Mouse (Mus musculus) adrenal gland, postnatal 10 days (tissue): ENCODE results near the gene Insl3. TPM values are rescaled to one million over a fixed set of nuclear protein-coding genes. Genes with fewer than 3 reads are reported as not detected.
"Not testable (repeated sequence)": the region's sequence is repeated elsewhere in the genome, so short reads cannot be mapped to it uniquely, and the experiment has no call there.

Experiments
- DNase-seq: peaks from one replicate; pipeline ENCODE4 v3.0.0; 2021; ENCODE audit warnings: mixed read lengths
- total RNA-seq, 2 experiments: library from RNA; stranded (reverse); gene quantifications; 2 replicates each; pipeline ENCODE4 v1.2.3; 2021

Insl3 gene
- total RNA-seq, 2 experiments from 2014 or later, result 7.3 to 10.8 TPM

DNA sequence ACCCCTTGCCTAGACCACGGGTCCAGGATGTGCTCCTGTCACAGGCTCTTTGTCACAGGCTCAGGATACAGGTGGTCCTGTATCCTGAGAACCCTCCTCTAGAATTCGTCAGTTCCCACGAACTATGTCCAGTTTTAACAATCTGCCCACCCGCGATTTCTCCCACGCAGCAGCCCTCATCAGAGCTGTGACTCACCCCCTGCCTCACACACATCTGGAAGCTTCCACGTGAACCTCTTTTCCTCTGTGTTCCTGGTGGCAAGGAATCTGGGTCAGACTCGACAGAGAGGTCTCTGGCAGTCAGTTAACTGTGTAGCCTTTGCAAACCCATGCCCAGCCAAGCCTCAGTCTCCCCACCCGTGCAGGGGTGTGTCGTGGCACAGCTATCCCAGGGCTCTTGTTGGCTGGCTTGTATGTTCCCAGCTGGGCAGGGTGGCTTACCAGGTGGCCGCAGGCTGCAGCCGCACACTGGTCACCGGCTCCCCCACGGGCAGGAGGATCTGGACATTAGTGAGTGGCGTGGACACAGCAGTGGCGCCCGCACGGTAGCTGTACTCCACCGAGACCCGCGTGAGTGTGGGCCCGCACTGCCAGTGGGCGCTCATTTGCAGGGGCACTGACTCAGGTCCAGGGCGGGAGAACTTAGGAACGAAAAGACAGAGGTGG is 20.3 kb downstream of the Insl3 start:
- DNase-seq, result no peak

DNA sequence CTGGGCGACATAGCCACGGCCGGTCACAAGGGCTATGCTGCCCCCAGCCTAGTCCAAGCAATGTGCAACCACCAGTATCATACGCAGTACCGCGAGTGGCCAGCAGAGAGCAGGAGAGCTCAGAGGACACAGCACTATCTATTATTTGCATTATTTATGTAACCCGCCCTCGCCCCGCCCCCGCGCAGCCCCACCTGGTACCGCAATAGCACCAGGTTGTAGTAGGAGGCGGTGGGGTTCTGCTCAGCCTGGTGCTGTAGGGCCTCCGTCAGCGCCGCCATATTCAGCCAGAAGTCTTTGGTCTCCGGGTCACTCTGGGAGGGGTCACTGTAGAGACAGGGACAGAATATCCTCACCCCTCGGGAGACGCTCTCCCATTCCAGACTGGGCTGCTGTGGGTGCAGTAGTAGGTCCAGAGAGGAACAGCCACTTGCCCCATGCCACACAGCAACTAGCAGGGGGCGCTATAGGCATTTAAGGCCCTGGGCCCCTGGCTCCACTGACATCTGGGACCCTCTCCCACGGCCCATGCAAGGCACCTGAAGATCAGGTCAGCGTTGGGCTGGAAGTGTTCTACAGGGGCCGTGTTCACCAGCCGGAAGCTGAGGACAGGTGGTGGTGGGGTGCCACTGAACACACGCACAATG is 20.9 kb downstream of the Insl3 start:
- peak; percentile 89 for DNase-seq

GRCm38 (mm10) chr8:71711574-71711973 is 22.6 kb downstream of the Insl3 start:
- no peak for DNase-seq

- no peak for DNase-seq
These were observed 26.5 kb downstream of the Insl3 start for GRCm38 (mm10) chr8:71715531-71715930.

GRCm38 (mm10) chr8:71716561-71717053 is 27.6 kb downstream of the Insl3 start:
- DNase-seq, result no peak

GRCm38 (mm10) chr8:71717096-71717495 is 28.1 kb downstream of the Insl3 start:
- no peak for DNase-seq

DNA sequence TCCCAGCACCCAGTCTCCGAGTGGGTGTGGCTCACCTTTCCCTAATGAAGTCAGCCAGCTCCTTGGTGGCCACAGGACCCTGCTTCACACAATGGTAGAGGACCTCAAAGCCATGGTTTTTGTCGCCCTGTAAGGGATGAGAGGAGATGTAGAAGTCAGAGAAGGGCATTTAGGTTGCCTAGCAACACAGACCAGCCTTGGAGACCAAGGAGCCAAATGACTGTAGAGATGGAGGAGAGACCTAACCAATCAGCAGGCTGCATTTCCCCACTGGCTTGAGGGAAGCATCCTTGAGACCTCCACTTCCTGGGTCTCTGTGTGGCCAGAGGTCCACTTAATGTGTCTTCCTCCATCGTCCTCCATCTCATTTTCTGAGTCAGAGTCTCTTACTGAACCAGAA is 29.2 kb downstream of the Insl3 start:
- no peak for DNase-seq

GRCm38 (mm10) chr8:71719218-71719617 is 30.2 kb downstream of the Insl3 start:
- no peak for DNase-seq

DNA sequence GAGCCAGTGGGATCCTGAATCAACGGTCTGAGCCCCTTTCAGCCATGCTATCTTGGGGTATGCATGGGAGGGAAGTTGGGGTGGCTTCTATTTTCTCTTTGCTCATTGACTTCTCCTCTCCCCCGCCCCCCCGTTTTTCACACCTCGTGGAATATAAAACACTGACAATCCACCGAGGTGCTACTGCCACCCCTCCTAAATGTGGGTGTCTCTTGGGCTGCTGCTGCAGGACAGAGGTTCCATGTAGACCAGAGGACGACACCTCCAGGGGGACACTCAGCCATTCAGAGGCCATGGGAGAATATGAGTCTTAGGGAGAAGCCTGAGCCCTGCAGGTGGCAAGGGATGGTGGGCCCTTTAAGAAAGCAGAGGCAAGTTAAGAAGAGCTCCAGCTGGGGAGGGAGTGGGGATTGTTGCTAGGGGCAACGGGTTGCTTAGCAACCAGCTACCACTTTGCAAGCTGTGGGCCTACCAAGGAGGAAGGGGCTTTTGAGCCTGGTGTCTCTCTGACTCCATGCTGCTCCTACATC is 31.0 kb downstream of the Insl3 start:
- DNase-seq, result no peak

GRCm38 (mm10) chr8:71723047-71723551 is 34.1 kb downstream of the Insl3 start:
- no peak for DNase-seq

DNA sequence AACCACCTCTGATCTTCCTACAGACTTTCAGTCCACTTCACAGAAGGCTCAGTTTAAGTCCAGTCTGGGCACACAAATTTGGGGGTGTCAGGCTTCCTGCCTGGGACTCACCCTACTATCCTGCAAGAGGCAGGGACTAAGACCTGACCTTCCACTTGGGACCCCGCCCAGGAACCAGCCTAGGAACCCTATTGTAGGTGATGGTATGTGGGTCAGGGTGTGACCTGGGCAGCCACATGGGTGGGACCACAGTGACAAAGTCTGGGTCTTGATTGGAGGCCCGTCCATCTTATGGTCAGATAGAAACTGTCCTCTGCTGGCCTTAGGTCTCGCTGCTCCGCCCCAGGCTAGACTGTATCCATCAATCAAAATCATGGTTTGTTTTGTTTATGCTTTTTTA is 35.4 kb downstream of the Insl3 start:
- DNase-seq, result no peak

DNA sequence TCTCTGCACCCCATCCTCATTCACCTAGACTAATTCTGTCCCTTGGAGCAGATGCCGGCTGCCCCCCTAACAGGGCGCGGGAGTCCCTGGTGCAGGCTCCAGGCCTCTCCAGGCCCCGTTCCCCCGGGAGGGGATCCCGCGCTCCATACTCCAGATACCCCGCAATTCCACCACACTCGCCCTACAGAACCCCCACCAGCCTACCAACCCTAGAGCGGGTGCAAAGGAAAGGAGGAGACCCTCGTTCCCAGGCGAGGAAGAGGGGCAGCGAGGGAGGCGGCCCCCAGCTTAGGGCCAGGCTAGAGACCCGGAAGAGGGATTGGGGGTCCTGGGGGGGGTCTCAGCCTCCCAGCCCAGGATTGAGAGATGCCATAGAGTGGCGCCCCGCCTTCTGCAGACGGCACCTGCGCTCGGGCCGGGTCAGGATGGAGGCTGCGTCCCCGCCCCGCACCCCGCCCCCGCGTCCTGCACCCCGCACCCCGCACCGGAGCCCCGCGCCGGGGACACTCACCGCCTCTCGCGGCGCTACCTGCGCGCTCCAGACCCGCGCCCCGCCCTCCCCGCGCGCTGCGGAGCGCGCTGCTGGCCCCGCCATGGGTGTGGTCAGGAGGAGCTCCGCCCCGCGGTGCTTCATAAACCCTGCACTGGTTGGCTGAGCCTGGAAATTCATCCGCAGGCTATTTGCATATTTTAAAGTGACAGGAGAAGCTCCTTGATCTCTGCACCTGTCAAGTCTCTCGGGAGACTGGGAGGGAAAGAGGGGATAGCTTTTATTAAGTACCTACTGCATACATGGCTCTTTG is 36.3 kb downstream of the Insl3 start, which contains the start of gene Fcho1:
Gene Fcho1, minus strand, starts transcription at position 595 of the 803 bp plus-strand sequence.
- DNase-seq, result peak; percentile 83

DNA sequence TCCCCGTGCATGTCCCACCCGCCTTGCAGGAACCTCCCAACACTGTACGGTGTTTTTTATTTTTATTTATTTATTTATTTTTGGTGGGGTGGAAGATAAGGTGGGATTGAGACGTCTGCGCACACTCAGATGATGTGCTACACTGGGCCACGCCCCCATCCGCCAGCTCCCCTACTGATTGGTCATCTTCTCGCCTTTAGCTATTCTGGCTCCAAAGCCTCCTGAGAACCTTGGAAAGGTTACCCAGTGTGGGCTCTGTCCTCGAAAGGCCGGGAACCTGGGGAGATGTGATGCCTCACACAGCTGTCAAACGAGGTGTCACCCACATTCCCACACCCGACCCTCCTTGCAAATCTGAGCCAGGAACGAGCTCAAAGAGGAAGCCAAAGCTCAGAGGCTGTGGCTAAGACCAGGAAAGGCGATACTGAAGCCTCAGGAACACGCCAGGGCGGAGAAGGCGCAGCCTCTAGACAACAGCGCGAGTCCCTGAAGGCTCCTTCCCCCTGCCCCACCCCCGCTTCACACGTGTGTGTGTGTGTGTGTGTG is 39.3 kb downstream of the Insl3 start:
- DNase-seq, result no peak

DNA sequence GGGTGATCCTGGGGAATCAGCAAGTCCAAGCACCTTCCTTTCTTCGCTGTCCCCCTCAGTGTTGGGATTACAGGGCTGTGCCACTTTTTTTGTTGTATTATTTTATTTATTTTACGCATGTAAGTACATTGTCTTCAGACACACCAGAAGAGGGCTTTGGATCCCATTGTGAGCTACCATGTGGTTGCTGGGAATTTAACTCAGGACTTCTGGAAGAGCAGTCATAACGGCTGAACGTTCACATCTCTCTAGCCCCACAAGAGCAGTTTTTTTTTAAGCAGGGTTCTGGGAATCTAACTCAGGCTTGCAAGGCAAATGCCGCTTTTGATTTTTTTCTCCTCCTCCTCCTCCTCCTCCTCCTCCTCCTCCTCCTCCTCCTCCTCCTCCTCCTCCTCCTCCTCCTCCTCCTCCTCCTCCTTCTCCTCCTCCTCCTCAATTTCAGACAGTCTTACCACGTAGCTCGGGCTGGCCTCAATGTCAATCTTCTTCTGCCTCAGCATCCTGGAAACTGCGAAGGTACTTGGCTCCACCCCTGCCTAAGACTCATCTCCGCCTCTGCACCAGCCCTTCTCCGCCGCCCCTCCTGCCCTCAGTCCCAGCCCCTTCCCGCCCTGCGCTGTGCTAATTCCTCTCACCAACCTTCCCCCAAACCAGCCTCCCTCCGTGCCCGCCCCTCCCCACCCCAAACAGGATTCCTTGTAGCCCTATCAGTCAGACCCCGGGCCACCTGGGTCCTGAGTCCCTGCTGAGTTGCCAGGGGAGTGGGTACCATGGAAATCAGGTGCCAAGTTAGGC is 40.0 kb downstream of the Insl3 start:
- DNase-seq, result no peak

DNA sequence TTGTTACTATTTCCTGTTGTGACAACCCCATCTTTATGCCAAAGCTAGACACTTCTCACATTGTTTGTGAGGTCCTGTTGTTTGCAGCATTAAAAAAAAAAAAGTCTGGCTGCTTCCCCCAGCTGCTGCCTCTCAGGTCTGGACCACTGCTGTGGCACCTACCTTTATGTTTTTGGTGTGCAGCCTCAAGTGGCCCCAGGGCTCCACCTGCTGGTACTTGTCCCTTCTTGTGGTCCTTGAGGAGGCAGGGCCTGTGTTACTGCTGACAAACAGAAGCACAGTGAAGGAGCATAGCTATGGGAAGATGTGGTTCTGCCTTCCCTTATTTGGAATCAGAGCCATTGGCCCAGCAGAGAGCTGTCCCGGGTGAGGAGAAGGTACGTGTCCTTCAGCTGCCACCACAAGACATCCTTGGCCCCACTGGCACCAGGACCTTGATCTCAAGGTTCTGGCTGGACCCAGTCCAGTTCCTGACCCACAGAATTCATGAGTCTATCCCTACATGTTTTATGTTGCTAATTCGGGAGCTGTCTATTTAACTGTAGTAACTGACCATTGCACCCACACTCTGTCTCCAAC is 42.7 kb downstream of the Insl3 start:
- DNase-seq, result peak; percentile 64

- not testable (repeated sequence) for DNase-seq
These were observed 49.3 kb downstream of the Insl3 start for GRCm38 (mm10) chr8:71738316-71738715.
